Comparison of ENCODE assay signal across 37 mouse cellular contexts in genomic region chr9:121924901-121925560, GRCm38 (mm10). TPM values are rescaled to one million over a fixed set of nuclear protein-coding genes. Genes with fewer than 3 reads are reported as not detected.
DNase-seq lines count a peak whose midpoint lies in the region; ATAC-seq and TF ChIP-seq lines count a peak whose summit lies in the region.
"Had no signal": no experiment of that assay in that cellular context is flagged by ENCODE, and none has a peak within 500 bp of the region (broad histone marks: within the 10 kb centered on the region; RNA-seq: fewer than 3 reads in every experiment).

No protein-coding gene starts in this region.

- H3K4me2 ChIP-seq in liver, embryonic 16.5 days (ENCODE audit: low read depth, low read length): no peak overlapping the region
- H3K4me2 ChIP-seq in liver, embryonic 11.5 days: no peak overlapping the region
- peak overlapping the region; percentile 2; the same call in 1 of the 2 replicates for H3K4me2 ChIP-seq in CH12.LX (ENCODE audit: insufficient read depth, low read depth, poor library complexity, severe bottlenecking)
- H3K4me2 ChIP-seq: limb, embryonic 15.5 days; neural tube, embryonic 13.5 days had no signal

- H3K27me3 ChIP-seq in liver, embryonic 16.5 days (ENCODE audit: control insufficient read depth, insufficient read depth, low read depth, low read length): no peaks in the 10 kb centered on the region
- H3K27me3 ChIP-seq in liver, embryonic 11.5 days (replicated peaks; ENCODE audit: control insufficient read depth, insufficient read depth, low read length): no peaks in the 10 kb centered on the region; the same call in 1 of the 2 replicates
- H3K27me3 ChIP-seq in CH12.LX (replicated peaks): no peaks in the 10 kb centered on the region
- H3K27me3 ChIP-seq: limb, embryonic 15.5 days; neural tube, embryonic 13.5 days had no signal

- H3K4me3 ChIP-seq in liver, embryonic 16.5 days (ENCODE audit: low read depth, low read length): no peak overlapping the region
- H3K4me3 ChIP-seq in liver, embryonic 11.5 days (ENCODE audit: low read depth, low read length): no peak overlapping the region
- H3K4me3 ChIP-seq in CH12.LX (replicated peaks in 1 of 3; ENCODE audit: low read depth in 2 of 3, low read length in 2 of 3, poor library complexity in 1 of 3): peak overlapping the region in 1 of 3 experiments; percentile 23
- H3K4me3 ChIP-seq: limb, embryonic 10.5 days; limb, embryonic 15.5 days; midbrain, embryonic 10.5 days; myocyte; neural tube, embryonic 13.5 days had no signal

- peak; percentile 89 for TF ChIP-seq EP300 in CH12.LX (IDR thresholded peaks at IDR 0.05; ENCODE audit: low read length)

- no peaks in the 10 kb centered on the region for H3K36me3 ChIP-seq in liver, embryonic 16.5 days (ENCODE audit: control insufficient read depth, insufficient read depth)
- H3K36me3 ChIP-seq in liver, embryonic 11.5 days (ENCODE audit: control insufficient read depth, insufficient read depth, low read length): no peaks in the 10 kb centered on the region
- H3K36me3 ChIP-seq in CH12.LX (replicated peaks in 1 of 2; ENCODE audit: control insufficient read depth in 1 of 2, insufficient read depth in 1 of 2, low read length in 1 of 2): no peaks in the 10 kb centered on the region
- H3K36me3 ChIP-seq: limb, embryonic 10.5 days; limb, embryonic 15.5 days; midbrain, embryonic 10.5 days; neural tube, embryonic 13.5 days had no signal

- no peak for TF ChIP-seq CTCF in CH12.LX (conservative IDR thresholded peaks at IDR 0.05 in 1 of 2, IDR thresholded peaks at IDR 0.05 in 1 of 2; ENCODE audit: low read depth in 2 of 2, low read length in 2 of 2)

- TF ChIP-seq RAD21 in CH12.LX (IDR thresholded peaks at IDR 0.05; ENCODE audit: low read depth, low read length): no peak

- ATAC-seq in liver, embryonic 16.5 days (ENCODE audit: low read depth): no peak
- ATAC-seq in liver, embryonic 11.5 days (replicated peaks; ENCODE audit: low FRiP score): no peak
- ATAC-seq in megakaryocyte progenitor cell, adult 5-6 weeks (replicated peaks; ENCODE audit: poor library complexity): peak; percentile 38
- ATAC-seq: forebrain, embryonic 14.5 days; hindbrain, postnatal 0 days; intestine, postnatal 0 days had no signal

- H3K4me1 ChIP-seq in liver, embryonic 16.5 days (ENCODE audit: control insufficient read depth, low read depth, low read length): peaks cover 7% of the 10 kb centered on the region
- no peaks in the 10 kb centered on the region for H3K4me1 ChIP-seq in liver, embryonic 11.5 days (replicated peaks; ENCODE audit: control insufficient read depth, insufficient read depth, low read length)
- peaks cover 34 to 60% of the 10 kb centered on the region in 2 experiments for H3K4me1 ChIP-seq in CH12.LX (ENCODE audit: control insufficient read depth in 1 of 2, insufficient read depth in 2 of 2)
- H3K4me1 ChIP-seq: midbrain, embryonic 10.5 days; neural tube, embryonic 13.5 days had no signal

- DNase-seq in adrenal gland, postnatal 14 days: peak; percentile 32
- DNase-seq in adrenal gland, postnatal 25 days: no peak
- DNase-seq in liver, embryonic 11.5 days (ENCODE audit: low spot score): no peak
- peak; percentile 67 for DNase-seq in CH12.LX (ENCODE audit: extremely low read depth)
- DNase-seq in urinary bladder, postnatal 10 days (ENCODE audit: low spot score): no peak
- no peak for DNase-seq in natural killer cell, adult 2 months (ENCODE audit: low spot score in 2 of 2)
- DNase-seq: cerebellum, adult 11 months; cerebellum, adult 9-10 months; cerebellum, postnatal 36 days; gastrocnemius, postnatal 36 days; heart, postnatal 14 days; kidney, adult 9 months; kidney, postnatal 10 days; layer of hippocampus, adult 9-11 months; lung, adult 2 months; lung, postnatal 10 days; thymus, postnatal 4 days had no signal

- no peaks in the 10 kb centered on the region for H3K79me2 ChIP-seq in CH12.LX (replicated peaks; ENCODE audit: control insufficient read depth, extremely low read depth, insufficient read depth, poor library complexity, severe bottlenecking)

- dilution Hi-C loops in CH12.LX (cut with MboI; ENCODE audit: extremely low pct_ligation_motif_present, extremely low pct_unique_long_range_greater_than_20kb, low sequenced_read_pairs): no loop called here

- H3K9me3 ChIP-seq in liver, embryonic 16.5 days (replicated peaks; ENCODE audit: control insufficient read depth, low read length): no peaks in the 10 kb centered on the region
- H3K9me3 ChIP-seq in liver, embryonic 11.5 days (ENCODE audit: control insufficient read depth, low read length): no peaks in the 10 kb centered on the region
- H3K9me3 ChIP-seq in CH12.LX (replicated peaks; ENCODE audit: low read length): peaks cover 5% of the 10 kb centered on the region
- H3K9me3 ChIP-seq: limb, embryonic 10.5 days; limb, embryonic 15.5 days; neural tube, embryonic 13.5 days had no signal

- TF ChIP-seq POLR2A in CH12.LX (IDR thresholded peaks at IDR 0.05; ENCODE audit: low read depth, low read length): no peak

- no peak overlapping the region for H3K9ac ChIP-seq in liver, embryonic 16.5 days (ENCODE audit: low read depth, low read length)
- H3K9ac ChIP-seq in liver, embryonic 11.5 days (ENCODE audit: low read depth, low read length): no peak overlapping the region
- H3K9ac ChIP-seq in CH12.LX (ENCODE audit: insufficient read depth, low read depth): no peak overlapping the region
- H3K9ac ChIP-seq: limb, embryonic 15.5 days; neural tube, embryonic 13.5 days had no signal

- in situ Hi-C loops in CH12.LX (cut with MboI; ENCODE audit: low pct_ligation_motif_present, low pct_unique_long_range_greater_than_20kb, low sequenced_read_pairs): no loop called here

- H3K27ac ChIP-seq in liver, embryonic 16.5 days (ENCODE audit: low read length): peak overlapping the region; percentile 85; the same call in 1 of the 2 replicates
- H3K27ac ChIP-seq in liver, embryonic 11.5 days (ENCODE audit: low read depth, low read length): no peak overlapping the region
- H3K27ac ChIP-seq in CH12.LX (ENCODE audit: insufficient read depth, low read depth): peak overlapping the region; percentile 68
- H3K27ac ChIP-seq: hindbrain, postnatal 0 days; limb, embryonic 10.5 days; macrophage; midbrain, embryonic 10.5 days; neural tube, embryonic 13.5 days had no signal

- WGBS in liver, embryonic 16.5 days (ENCODE audit: insufficient replicate concordance): 58% methylated on average over 9 of the region's 9 CpGs
- 80% methylated on average over 9 of the region's 9 CpGs for WGBS in liver, embryonic 11.5 days

TF ChIP-seq in CH12.LX, 34 proteins besides CTCF, POLR2A, EP300 and RAD21:
- no peak for TF ChIP-seq MYC (IDR thresholded peaks at IDR 0.05; ENCODE audit: low read depth, low read length)
- peak; percentile 91 for TF ChIP-seq JUN (IDR thresholded peaks at IDR 0.05; ENCODE audit: insufficient read depth, low read depth, low read length)
- no peak for TF ChIP-seq GABPA (IDR thresholded peaks at IDR 0.05; ENCODE audit: insufficient replicate concordance, low read depth, low read length)
- peak; percentile 97 for TF ChIP-seq JUND (conservative IDR thresholded peaks at IDR 0.05; ENCODE audit: low read depth, low read length)
- peak; percentile 34; the same call in 1 of the 2 replicates for TF ChIP-seq TCF12 (IDR thresholded peaks at IDR 0.05; ENCODE audit: low read depth, low read length)
- TF ChIP-seq IRF4 (IDR thresholded peaks at IDR 0.05; ENCODE audit: low read depth, low read length): peak; percentile 96
- TF ChIP-seq BHLHE40 (IDR thresholded peaks at IDR 0.05; ENCODE audit: low read depth, low read length): peak; percentile 10; the same call in 1 of the 2 replicates
- TF ChIP-seq ETS1 (conservative IDR thresholded peaks at IDR 0.05; ENCODE audit: low read depth, low read length): peak; percentile 63; the same call in 1 of the 2 replicates
- no peak for TF ChIP-seq SIN3A (IDR thresholded peaks at IDR 0.05; ENCODE audit: low read length)
- peak; percentile 81 for TF ChIP-seq MEF2A (IDR thresholded peaks at IDR 0.05; ENCODE audit: borderline replicate concordance, low read depth, low read length)

RNA-seq across cellular contexts. Expression of gene Cyp8b1, which starts 8.9 kb away (rescaled TPM):
- total RNA-seq in adrenal gland, postnatal 14 days (2021): 1.6 and 10.7 TPM in 2 replicates
- total RNA-seq in adrenal gland, postnatal 25 days (2021): 0.36 and 2.7 TPM in 2 replicates
- polyA plus RNA-seq in liver, embryonic 16.5 days (2015; fragmentation: Nextera tagmentation; extraction: Ambion mirVana): 13.0 and 19.0 TPM in 2 replicates
- polyA plus RNA-seq in liver, embryonic 11.5 days (2014; fragmentation: Nextera tagmentation; extraction: Ambion mirVana): not detected in 2 replicates
- total RNA-seq in CH12.LX (2012; rRNA removed): not detected in 2 replicates
- not detected in 2 replicates for total RNA-seq in CH12.LX (2014; rRNA removed)
- polyA plus RNA-seq in CH12.LX (2012; ENCODE audit: insufficient read length, low read depth): 0.27 TPM in 1 of 2 replicates, not detected in the other
- total RNA-seq in megakaryocyte progenitor cell, adult 5-6 weeks (2015): not detected in 2 replicates
- not detected in 2 replicates for total RNA-seq in megakaryocyte progenitor cell, adult 5-6 weeks (2017)
- total RNA-seq: gastrocnemius, adult 18-20 months; gastrocnemius, postnatal 36 days; hindbrain, postnatal 0 days; left cerebral cortex, postnatal 10 days; midbrain, postnatal 0 days had no signal
- polyA plus RNA-seq: C2C12; embryonic facial prominence, embryonic 11.5 days; forebrain, embryonic 14.5 days; frontal cortex, adult 2 months; heart, embryonic 14.5 days; hindbrain, embryonic 11.5 days; hindbrain, postnatal 0 days; limb, embryonic 10.5 days; limb, embryonic 15.5 days; macrophage; midbrain, embryonic 10.5 days; midbrain, postnatal 0 days; myocyte; neural tube, embryonic 13.5 days; testis, adult 2 months had no signal

RNA-seq across cellular contexts. Expression of gene Fam198a, which starts 25.8 kb away (rescaled TPM):
- 2.1 and 2.5 TPM in 2 replicates for total RNA-seq in adrenal gland, postnatal 14 days (2021)
- total RNA-seq in adrenal gland, postnatal 25 days (2021): 2.0 and 2.9 TPM in 2 replicates
- polyA plus RNA-seq in liver, embryonic 16.5 days (2015; fragmentation: Nextera tagmentation; extraction: Ambion mirVana): 0.40 and 0.76 TPM in 2 replicates
- 0.18 and 0.21 TPM in 2 replicates for polyA plus RNA-seq in liver, embryonic 11.5 days (2014; fragmentation: Nextera tagmentation; extraction: Ambion mirVana)
- total RNA-seq in CH12.LX (2012; rRNA removed): 0.76 and 0.93 TPM in 2 replicates
- 0.40 and 0.63 TPM in 2 replicates for total RNA-seq in CH12.LX (2014; rRNA removed)
- 0.59 and 0.70 TPM in 2 replicates for polyA plus RNA-seq in CH12.LX (2012; ENCODE audit: insufficient read length, low read depth)
- total RNA-seq in megakaryocyte progenitor cell, adult 5-6 weeks (2015): 0.25 TPM in 1 of 2 replicates, not detected in the other
- 0.17 and 0.30 TPM in 2 replicates for total RNA-seq in megakaryocyte progenitor cell, adult 5-6 weeks (2017)
- polyA plus RNA-seq: C2C12, macrophage had no signal

RNA-seq across cellular contexts. Expression of gene Ackr2, which starts 26.9 kb away (rescaled TPM):
- total RNA-seq in adrenal gland, postnatal 14 days (2021): 1.4 and 2.1 TPM in 2 replicates
- total RNA-seq in adrenal gland, postnatal 25 days (2021): 0.33 and 0.52 TPM in 2 replicates
- polyA plus RNA-seq in liver, embryonic 16.5 days (2015; fragmentation: Nextera tagmentation; extraction: Ambion mirVana): 0.43 and 0.72 TPM in 2 replicates
- 0.19 and 0.21 TPM in 2 replicates for polyA plus RNA-seq in liver, embryonic 11.5 days (2014; fragmentation: Nextera tagmentation; extraction: Ambion mirVana)
- total RNA-seq in CH12.LX (2012; rRNA removed) (2.9 and 4.5 TPM in 2 replicates), CH12.LX (2014; rRNA removed) (9.8 TPM in 2 replicates)
- polyA plus RNA-seq in CH12.LX (2012; ENCODE audit: insufficient read length, low read depth): 13.0 and 13.9 TPM in 2 replicates
- not detected in 2 replicates for total RNA-seq in megakaryocyte progenitor cell, adult 5-6 weeks (2015)
- total RNA-seq in megakaryocyte progenitor cell, adult 5-6 weeks (2017): not detected in 2 replicates
- polyA plus RNA-seq: C2C12, macrophage had no signal

Comparison
In these comparisons a context has a peak if more than half of its experiments do, and no peak if none do; other contexts are left out.
1. DNase-seq: peak in adrenal gland, postnatal 14 days (single experiment) and CH12.LX (single experiment); none in adrenal gland, postnatal 25 days (single experiment), liver, embryonic 11.5 days (single experiment), urinary bladder, postnatal 10 days (single experiment) and natural killer cell, adult 2 months (0 of 2).